Comparison of ENCODE assay signal across 16 mouse cellular contexts in the genomic region with DNA sequence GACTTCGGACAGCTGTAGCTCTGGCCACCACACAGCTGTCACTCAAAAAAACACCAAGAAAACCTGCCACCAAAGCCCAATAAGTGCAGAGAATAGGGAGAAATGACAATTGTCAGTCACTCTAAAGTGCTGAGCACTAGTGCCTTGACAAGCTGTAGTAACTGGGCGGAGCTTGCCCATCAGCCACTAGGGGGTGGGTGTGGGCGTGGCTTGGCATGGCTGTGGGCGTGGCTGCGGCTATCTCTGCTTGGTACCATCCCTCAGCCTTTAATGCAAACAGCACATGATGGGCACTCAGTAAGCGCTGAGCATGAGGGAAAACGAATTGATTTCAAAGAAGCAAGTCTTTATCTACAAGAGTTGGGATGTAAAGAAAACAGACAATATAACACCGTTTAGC.
A peak's percentile ranks its signal among the peaks of the same experiment; 100 is the strongest.
DNase-seq lines count a peak whose midpoint lies in the region; ATAC-seq and TF ChIP-seq lines count a peak whose summit lies in the region.
"Had no signal": no experiment of that assay in that cellular context is flagged by ENCODE, and none has a peak within 500 bp of the region (broad histone marks: within the 10 kb centered on the region; RNA-seq: fewer than 3 reads in every experiment).

No protein-coding gene starts in this region.

- H3K4me3 ChIP-seq in kidney, postnatal 0 days (replicated peaks; ENCODE audit: low read depth, low read length): no peak overlapping the region
- no peak overlapping the region for H3K4me3 ChIP-seq in kidney, embryonic 14.5 days (ENCODE audit: low read length)
- H3K4me3 ChIP-seq in thymus, adult 2 months (ENCODE audit: control insufficient read depth, insufficient read depth, low read length): no peak overlapping the region
- H3K4me3 ChIP-seq: embryonic facial prominence, embryonic 13.5 days; forebrain, embryonic 13.5 days; heart, embryonic 10.5 days; hindbrain, embryonic 12.5 days; midbrain, embryonic 12.5 days had no signal

- ATAC-seq in kidney, postnatal 0 days (replicated peaks; ENCODE audit: low FRiP score, low read depth): no peak
- ATAC-seq in kidney, embryonic 14.5 days (ENCODE audit: low FRiP score, low TSS enrichment): no peak
- peak; percentile 55; the same call in 1 of the 2 replicates for ATAC-seq in megakaryocyte progenitor cell, adult 5-6 weeks (replicated peaks; ENCODE audit: poor library complexity)
- no peak for ATAC-seq in megakaryocyte-erythroid progenitor cell, adult 5-6 weeks (replicated peaks; ENCODE audit: low FRiP score, low TSS enrichment, poor library complexity, severe bottlenecking)
- ATAC-seq: forebrain, embryonic 13.5 days had no signal

- peak; percentile 13; the same call in 1 of the 2 replicates for TF ChIP-seq CTCF in kidney, postnatal 0 days (IDR thresholded peaks at IDR 0.05; ENCODE audit: low read depth)
- TF ChIP-seq CTCF in thymus, adult 2 months (IDR thresholded peaks at IDR 0.05; ENCODE audit: borderline replicate concordance, control insufficient read depth, extremely low read depth, insufficient read depth, low read length, poor library complexity): no peak

- TF ChIP-seq POLR2A in thymus, adult 2 months (IDR thresholded peaks at IDR 0.05; ENCODE audit: control insufficient read depth, extremely low read depth, insufficient read depth, low read length, poor library complexity): no peak

- WGBS in kidney, postnatal 0 days: 69% methylated on average over 8 of the region's 8 CpGs
- 68% methylated on average over 8 of the region's 8 CpGs for WGBS in kidney, embryonic 14.5 days
- WGBS in thymus, adult 2 months: 88% methylated on average over 8 of the region's 8 CpGs

- no peaks in the 10 kb centered on the region for H3K9me3 ChIP-seq in kidney, postnatal 0 days (replicated peaks; ENCODE audit: low read length)
- H3K9me3 ChIP-seq in kidney, embryonic 14.5 days (ENCODE audit: control insufficient read depth, low read length): no peaks in the 10 kb centered on the region
- H3K9me3 ChIP-seq: embryonic facial prominence, embryonic 13.5 days; forebrain, embryonic 13.5 days; heart, embryonic 10.5 days; hindbrain, embryonic 12.5 days; midbrain, embryonic 12.5 days had no signal

- DNase-seq in kidney, postnatal 0 days (ENCODE audit: low spot score): no peak
- peak; percentile 5 for DNase-seq in thymus, adult 2 months
- DNase-seq in thymus, postnatal 0 days (ENCODE audit: low spot score): no peak
- DNase-seq in ZHBTc4 (ENCODE audit: low read depth, low spot score): peak; percentile 87
- DNase-seq in spleen, postnatal 36 days (ENCODE audit: low spot score in 2 of 2): no peak
- DNase-seq: kidney, adult 2 months; layer of hippocampus, adult 9-11 months; right cerebral cortex, adult 18-20 months had no signal

- 0 out of 2 replicates have a peak, but pooled peaks cover 14% of the 10 kb centered on the region for H3K4me1 ChIP-seq in kidney, postnatal 0 days (replicated peaks; ENCODE audit: insufficient read depth, low read length)
- peaks cover 22% of the 10 kb centered on the region for H3K4me1 ChIP-seq in kidney, embryonic 14.5 days (ENCODE audit: control insufficient read depth, insufficient read depth, low read length)
- no peaks in the 10 kb centered on the region for H3K4me1 ChIP-seq in thymus, adult 2 months (replicated peaks; ENCODE audit: control insufficient read depth, insufficient read depth, low read length)

- no peaks in the 10 kb centered on the region for H3K27me3 ChIP-seq in kidney, postnatal 0 days (ENCODE audit: insufficient read depth, low read length)
- H3K27me3 ChIP-seq in kidney, embryonic 14.5 days (ENCODE audit: control insufficient read depth, insufficient read depth, low read length): no peaks in the 10 kb centered on the region
- no peaks in the 10 kb centered on the region for H3K27me3 ChIP-seq in thymus, adult 2 months (ENCODE audit: control insufficient read depth, insufficient read depth, low read length)
- H3K27me3 ChIP-seq: embryonic facial prominence, embryonic 13.5 days; forebrain, embryonic 13.5 days; hindbrain, embryonic 12.5 days; midbrain, embryonic 12.5 days had no signal

- H3K4me2 ChIP-seq in kidney, postnatal 0 days (ENCODE audit: low read length): no peak overlapping the region
- H3K4me2 ChIP-seq in kidney, embryonic 14.5 days (replicated peaks; ENCODE audit: low read depth, low read length): no peak overlapping the region
- H3K4me2 ChIP-seq: embryonic facial prominence, embryonic 13.5 days; forebrain, embryonic 13.5 days; hindbrain, embryonic 12.5 days; midbrain, embryonic 12.5 days had no signal

- H3K36me3 ChIP-seq in kidney, postnatal 0 days (ENCODE audit: insufficient read depth, low read length): no peaks in the 10 kb centered on the region
- no peaks in the 10 kb centered on the region for H3K36me3 ChIP-seq in kidney, embryonic 14.5 days (ENCODE audit: control insufficient read depth, insufficient read depth, low read length)
- no peaks in the 10 kb centered on the region for H3K36me3 ChIP-seq in thymus, adult 2 months (ENCODE audit: control insufficient read depth, insufficient read depth, low read length)
- H3K36me3 ChIP-seq: embryonic facial prominence, embryonic 13.5 days; heart, embryonic 10.5 days; hindbrain, embryonic 12.5 days; midbrain, embryonic 12.5 days had no signal

- no peak overlapping the region for H3K27ac ChIP-seq in kidney, postnatal 0 days
- H3K27ac ChIP-seq in kidney, embryonic 14.5 days (ENCODE audit: low read depth, low read length): no peak overlapping the region
- no peak overlapping the region for H3K27ac ChIP-seq in thymus, adult 2 months (ENCODE audit: control insufficient read depth, insufficient read depth, low read length)
- H3K27ac ChIP-seq: embryonic facial prominence, embryonic 13.5 days; forebrain, embryonic 13.5 days; heart, embryonic 10.5 days; hindbrain, embryonic 12.5 days; midbrain, embryonic 12.5 days had no signal

- H3K9ac ChIP-seq in kidney, postnatal 0 days (ENCODE audit: low read depth, low read length): no peak overlapping the region
- no peak overlapping the region for H3K9ac ChIP-seq in kidney, embryonic 14.5 days (ENCODE audit: low read depth, low read length)
- H3K9ac ChIP-seq: embryonic facial prominence, embryonic 13.5 days; forebrain, embryonic 13.5 days; hindbrain, embryonic 12.5 days; midbrain, embryonic 12.5 days had no signal

Comparison
In these comparisons a context has a peak if more than half of its experiments do, and no peak if none do; other contexts are left out.
1. DNase-seq: peak in thymus, adult 2 months (single experiment) and ZHBTc4 (single experiment); none in kidney, postnatal 0 days (single experiment), thymus, postnatal 0 days (single experiment) and spleen, postnatal 36 days (0 of 2).